Mouse (Mus musculus) layer of hippocampus, adult 9-11 months (tissue): ENCODE data around the gene Tmem59l.
A peak's percentile ranks its signal among the peaks of the same experiment; 100 is the strongest.

Source experiments
- DNase-seq: peaks from one replicate; pipeline ENCODE4 v3.0.0; 2022

The Tmem59l gene

DNA sequence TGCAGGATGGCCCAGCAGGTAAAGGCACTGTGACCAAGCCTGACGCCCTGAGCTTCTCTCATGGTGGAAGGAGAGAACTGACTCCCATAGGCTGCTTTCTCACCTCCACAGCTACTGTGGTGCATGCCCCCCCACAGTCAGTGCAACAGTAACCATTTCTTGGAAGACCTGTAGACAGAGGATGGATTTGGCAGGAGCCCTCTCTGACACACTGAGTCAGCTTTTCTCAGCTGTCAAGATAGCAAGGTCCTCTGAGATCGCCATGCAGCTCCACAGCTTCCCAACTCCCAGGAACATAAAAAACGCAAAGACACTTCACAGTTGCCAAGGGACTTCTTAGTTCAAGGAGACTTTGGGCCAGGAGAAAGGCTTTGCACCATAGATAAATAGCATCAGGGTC lies 28.7 kb downstream of the Tmem59l start:
- no peak for DNase-seq

DNA sequence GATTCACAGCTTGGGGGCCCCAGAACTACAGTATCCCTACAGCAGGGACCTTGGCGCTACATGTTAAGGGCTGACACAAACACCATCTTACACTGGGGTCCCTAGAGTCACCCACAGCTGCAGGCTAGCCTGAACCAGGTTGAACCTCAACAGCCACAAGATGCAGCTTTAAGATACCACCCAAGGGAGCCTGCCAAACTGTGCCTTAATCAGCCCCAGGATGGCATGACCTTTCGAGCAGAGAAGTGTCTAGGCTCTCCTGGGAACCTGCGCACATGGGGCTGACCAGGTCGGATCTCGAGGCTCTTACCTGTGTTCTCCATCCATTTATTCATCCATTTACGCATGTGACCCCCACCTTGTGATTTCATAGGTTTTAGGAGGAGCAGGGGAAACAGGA lies 29.3 kb downstream of the Tmem59l start:
- DNase-seq, result no peak

DNA sequence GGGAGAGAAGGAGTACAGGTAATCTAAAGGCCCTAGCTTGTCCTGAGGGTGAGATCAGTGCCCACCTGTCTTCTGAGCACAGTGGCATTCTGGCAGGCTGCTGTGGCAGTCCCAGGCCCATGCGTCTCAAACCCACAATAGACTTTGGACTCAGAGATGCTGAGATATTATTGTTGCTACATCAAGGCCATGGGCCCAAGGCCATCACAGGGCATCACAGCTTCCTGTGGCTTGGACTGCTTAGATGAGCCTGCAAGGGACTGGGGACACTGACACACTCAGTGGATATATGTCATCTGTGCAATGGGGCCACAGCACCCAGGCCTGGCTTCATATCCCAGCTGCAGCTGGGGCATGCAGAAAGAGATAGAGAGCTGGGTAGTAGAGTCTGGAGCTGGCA lies 30.2 kb downstream of the Tmem59l start:
- no peak for DNase-seq

DNA sequence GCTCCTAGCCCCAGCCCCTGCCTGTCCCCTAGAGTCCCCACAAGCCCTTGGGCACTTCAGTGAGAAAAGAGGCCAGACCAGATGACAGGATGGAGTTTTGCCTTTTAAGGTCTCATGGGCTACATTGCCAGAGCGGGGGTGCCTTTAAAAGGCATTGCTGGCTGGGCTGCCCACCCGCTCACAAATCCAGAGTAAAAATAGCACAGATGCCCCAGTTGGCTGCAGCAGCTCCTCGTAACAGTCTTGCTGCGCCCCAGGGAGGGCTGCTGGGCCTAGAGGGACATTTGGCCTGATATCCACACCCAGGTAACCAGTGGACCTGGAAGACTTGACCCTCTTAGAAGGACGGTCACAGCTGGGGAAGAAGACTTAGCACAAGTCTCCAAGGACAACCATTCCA lies 33.3 kb downstream of the Tmem59l start:
- no peak for DNase-seq

DNA sequence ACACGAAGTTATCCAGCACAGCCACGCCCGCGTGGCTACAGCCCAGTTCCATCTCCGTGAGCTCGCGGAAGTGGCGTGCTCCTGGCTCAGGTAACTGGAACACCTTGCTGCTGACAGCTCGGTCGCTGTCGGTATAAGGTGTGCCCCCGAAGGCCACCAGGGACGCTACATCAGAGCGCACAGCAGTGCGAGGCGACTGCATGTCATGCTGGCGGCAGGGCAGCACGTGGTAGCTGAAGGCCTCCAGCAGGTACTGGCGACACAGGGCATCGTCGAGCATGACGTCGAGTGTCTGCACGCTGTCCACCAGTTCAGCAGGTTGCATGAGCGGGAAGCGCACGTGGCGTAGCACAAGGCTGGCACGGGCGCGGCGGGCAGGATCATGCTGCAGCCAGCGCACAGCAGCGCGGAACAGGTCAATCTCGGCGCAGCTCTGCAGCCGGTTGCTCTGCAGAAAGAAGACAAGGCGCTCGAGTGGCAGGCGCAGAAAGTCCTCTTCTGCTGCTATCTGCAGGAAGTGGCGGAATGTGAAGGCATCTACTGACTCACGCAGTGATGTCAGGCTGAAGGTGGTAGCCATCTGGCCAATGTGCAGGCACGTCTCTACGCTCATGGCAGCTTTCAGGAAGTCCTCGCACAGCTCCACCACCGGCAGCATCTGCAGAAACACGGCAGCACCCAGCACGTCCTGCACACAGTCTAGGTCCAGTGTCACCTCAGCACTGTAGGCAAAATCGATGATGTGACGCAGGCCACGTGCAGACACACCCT lies 34.8 kb downstream of the Tmem59l start:
- DNase-seq, result peak; percentile 62

DNA sequence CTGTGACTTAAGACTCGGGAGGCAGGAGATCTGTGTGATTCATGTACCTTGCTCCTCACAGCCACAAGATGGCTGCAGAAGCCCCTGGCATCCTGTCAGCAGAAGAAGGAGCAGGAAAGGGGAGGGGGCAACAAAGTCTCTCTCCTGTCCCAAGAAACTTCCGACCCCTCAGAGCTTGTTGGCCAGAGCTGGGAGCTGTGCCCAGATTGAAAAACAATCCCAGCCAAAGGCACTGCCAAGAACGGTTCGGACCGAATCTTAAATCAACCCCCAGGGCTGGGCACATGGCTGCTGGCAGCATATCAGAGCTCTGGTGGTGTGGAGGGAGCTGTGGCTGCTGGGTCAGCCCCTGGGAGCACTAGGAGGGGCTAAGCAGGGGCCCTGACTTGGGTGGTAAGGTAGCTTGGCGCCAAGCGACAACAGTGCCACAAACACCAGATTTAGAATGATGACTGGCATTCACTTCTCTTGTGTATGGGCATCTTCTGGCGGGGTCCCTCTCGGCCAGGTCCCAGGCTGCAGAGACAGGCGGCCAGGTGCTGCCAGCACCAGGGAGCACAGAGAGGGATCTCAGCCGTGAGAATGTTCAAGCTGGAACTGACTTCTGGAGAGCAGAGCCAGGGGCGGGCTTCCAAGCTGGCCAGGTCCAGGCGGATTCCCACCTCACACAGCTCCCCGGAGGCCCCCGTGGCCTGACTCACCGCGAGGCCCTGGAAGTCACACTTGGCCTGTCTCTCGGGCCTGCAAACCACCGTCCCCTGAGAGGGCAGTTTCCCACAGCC lies 39.3 kb downstream of the Tmem59l start:
- peak; percentile 46 for DNase-seq

DNA sequence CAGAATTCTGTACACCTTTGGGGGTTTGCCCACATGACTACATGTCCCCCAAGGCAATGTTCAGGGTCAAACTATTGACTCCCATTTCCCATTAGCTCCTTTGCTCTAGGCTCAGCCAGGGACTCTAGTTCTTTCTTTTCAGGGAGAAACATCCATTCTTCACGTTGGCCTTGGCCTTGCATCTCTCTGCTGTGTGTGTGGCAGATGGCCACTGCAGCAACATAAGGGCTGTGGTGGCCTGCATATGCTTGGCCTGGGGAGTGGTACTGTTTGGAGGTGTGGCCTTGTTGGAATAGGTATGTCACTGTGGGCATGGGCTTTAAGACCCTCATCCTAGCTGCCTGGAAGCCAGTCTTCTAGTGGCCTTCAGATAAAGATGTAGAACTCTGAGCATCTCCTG lies 41.2 kb downstream of the Tmem59l start:
- no peak for DNase-seq

DNA sequence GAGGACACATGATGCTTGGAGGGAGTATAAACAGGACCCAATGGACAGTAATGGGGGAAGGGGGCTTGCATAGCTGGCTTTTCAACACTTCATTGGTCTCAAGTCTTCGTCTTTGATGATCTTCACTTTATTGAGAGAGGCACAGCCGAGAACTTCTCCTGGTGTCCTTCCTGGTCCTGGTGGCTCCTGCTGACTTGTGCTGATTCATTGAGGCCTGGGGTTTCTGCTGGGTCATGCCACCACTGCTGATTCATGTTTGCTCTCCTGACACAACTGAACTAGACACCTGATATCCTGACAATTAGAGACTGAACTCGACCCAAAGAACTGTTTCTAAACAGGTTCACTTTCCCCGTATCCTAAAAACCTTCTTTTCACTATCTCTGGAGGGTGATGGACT lies 43.8 kb downstream of the Tmem59l start:
- DNase-seq, result no peak

DNA sequence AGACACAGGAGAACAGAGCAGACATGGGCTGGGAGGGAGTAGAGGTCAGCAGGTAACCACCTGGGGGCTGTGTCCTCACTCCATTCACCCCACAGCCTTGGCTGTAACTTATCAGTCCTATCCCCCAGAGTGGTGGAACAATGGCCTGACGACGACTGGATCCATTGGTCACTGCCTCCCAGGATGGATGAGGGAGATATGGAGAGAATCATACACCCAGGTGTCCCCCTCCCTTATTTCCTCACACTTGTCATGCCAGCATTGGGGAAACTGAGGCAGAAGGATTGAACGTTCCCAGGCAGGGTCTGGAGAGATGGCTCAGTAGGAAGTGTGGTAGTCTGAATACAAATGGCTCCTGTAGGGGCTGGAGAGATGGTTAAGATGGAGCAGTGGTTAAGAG lies 45.6 kb downstream of the Tmem59l start:
- no peak for DNase-seq

DNA sequence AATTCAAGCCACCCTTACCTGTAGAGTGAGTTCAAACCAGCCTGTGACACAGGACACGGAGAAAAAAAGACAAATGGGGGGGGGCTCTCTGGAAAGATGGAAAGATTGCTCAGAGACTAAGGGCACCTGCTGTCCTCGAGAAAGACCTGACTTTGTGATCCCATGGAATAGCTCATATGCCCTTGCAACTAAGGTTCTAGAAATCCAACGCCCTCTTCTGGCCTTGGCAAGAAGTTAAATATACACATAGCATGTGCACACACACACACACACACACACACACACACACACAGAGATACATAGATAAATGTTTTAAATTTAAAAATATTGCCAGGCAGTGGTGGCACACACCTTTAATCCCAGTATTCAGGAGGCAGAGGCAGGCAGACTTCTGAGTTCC lies 46.9 kb downstream of the Tmem59l start:
- no peak for DNase-seq

DNA sequence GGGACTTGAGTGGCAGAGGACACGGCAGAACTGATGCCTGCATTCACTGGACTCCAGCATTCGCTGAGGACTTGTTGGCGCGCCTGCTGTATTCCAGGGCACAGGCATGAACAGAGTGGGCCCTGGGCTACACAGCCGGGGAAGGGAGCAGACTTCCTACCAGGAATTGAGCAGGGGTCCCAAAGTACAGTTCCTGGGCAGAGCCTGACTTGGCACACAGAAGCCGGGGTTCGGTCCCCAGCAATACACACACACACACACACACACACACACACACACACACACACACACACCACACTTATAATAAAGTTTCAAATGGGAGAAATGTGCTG lies 47.3 kb downstream of the Tmem59l start:
- no peak for DNase-seq

DNA sequence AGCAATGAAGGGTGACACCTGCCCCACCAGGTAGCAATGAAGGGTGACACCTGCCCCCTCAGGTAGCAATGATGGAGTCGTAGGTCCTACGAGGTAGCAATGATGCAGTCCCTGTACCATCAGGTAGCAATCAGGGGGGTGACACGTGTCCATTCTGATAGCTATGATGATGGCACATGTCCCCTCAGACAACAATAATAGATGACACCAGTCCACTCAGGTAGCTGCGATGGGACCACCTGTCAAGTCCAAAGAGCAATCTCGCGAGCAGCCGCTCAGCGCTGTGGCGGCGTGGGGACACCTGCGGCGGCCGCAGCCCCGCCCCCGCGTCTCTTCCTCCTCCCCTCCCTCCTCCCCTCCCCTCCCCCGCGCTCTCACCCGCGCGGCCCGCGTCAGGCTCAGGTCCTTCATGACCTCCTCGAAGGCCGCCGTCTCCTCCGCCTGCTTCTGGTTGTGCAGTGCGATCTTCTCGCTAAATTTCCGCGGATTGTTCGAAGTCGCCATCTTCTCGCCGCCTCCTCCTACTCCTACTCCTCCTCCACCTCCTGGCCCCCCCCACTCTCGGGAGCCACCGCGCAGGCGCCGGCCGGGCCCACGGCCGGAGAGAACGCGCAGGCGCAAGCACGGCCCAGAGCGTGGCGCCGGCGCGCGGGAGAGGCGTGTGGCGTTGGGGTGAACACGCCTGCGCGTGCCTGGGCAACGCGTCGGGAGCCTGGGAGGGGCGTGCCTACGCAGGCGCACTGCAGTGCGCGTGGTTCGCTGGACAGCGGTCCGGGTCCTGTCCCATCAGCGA lies 47.9 kb downstream of the Tmem59l start, which contains the start of gene Crtc1:
TSS of gene Crtc1 (minus strand) at position 525 of the 793 bp plus-strand sequence.
- DNase-seq, result peak; percentile 97

DNA sequence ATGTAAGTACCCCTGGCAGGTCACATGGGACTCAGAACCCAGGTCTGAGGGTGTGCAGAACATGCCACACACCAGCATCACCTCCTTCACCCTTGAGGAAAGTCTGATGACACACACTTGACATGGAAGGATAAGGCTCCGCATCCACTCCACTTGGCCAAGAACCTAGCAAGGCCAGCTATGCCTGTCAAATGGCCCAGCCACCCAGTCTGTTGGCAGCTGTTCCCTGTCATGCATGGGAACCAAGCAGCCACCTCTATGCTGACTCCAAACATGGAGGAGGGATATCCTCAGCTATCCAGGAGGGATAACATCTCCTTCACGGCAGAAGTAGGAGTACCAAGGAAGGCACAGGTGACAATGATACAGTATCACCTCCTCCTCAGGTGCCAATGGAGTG lies 48.7 kb downstream of the Tmem59l start:
- DNase-seq, result no peak

DNA sequence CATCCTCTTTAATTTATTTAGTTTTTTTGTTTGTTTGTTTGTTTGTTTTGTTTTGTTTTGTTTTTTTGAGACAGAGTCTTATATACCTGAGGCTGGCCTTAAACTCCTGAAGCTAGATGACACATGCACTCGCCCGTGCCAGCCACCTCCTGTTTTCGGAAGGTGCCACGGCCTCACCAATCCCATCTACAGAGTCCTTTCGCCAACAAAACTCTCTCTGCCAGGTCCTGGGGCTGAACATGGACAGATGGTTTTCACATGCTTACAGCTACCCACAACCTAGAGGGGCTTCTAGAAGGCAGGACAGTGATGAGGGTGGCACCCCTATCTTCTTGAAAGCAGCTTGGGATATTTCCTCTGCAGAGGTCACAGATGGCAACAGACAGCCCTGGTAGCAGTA lies 52.0 kb downstream of the Tmem59l start:
- no peak for DNase-seq
